Mouse (Mus musculus) E14TG2a.4 (cell line): ENCODE data around the gene Gm5431.

Experiments
- CTCF ChIP-seq: conservative IDR thresholded peaks from 2 replicates; pipeline ENCODE4 v1.5.1; 2014; ENCODE audit warnings: low read length
- NANOG ChIP-seq: IDR thresholded peaks from 2 replicates; pipeline ENCODE4 v1.6.1; 2014; ENCODE audit warnings: borderline replicate concordance, low read length, mixed read lengths
- POU5F1 ChIP-seq: IDR thresholded peaks from 2 replicates; pipeline ENCODE4 v1.6.1; 2014; ENCODE audit warnings: low read length, borderline replicate concordance

DNA sequence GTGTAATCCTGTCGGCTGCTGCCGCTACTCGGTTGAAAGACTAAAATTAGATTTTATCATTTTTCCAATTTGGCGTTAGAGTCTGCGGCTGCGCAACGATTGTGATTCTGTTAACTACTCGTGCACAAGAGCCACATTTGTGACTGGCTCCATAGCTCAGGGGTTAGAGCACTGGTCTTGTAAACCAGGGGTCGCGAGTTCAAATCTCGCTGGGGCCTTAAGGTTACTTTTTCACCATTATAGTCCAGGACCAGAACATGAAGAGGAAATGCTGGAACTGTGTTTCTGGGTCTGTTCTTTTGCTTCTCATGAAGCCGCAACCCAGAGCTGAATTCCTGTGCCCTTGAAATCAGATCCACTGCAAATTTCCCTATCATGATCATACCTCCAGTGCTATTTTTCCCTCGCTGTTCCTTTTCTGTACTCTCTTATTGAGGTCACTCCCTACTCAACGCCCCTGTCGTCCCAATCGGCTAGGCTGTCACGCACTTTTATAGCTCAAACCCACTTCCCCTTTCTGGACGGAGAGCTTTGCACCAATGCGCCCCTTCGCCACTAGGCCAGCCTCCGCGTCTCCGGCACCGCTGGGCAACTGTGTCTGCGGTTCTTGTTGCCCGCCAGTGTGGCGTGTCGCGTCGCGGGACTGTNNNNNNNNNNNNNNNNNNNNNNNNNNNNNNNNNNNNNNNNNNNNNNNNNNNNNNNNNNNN, 48.4 kb downstream of the Gm5431 start:
- TF ChIP-seq CTCF (no peak), POU5F1 (no peak), NANOG (no peak)
